Mouse (Mus musculus): ENCODE results near the gene Rheb. TPM values are rescaled to one million over a fixed set of nuclear protein-coding genes. Genes with fewer than 3 reads are reported as not detected.

The Rheb gene
- polyA plus RNA-seq, 1 experiment from 2014 or later, result 200 TPM

Other genes starting within 250 kb of the Rheb start
- 39.7 and 42.4 TPM in 2 replicates for gene Smarcd3, start 218.2 kb downstream of the Rheb start, polyA plus RNA-seq (2015; fragmentation: Nextera tagmentation; extraction: Ambion mirVana)
- gene Nub1, start 157.1 kb downstream of the Rheb start, polyA plus RNA-seq (2015; fragmentation: Nextera tagmentation; extraction: Ambion mirVana), result 31.5 and 34.4 TPM in 2 replicates
- 31.3 and 35.9 TPM in 2 replicates for gene Wdr86, start 111.9 kb downstream of the Rheb start, polyA plus RNA-seq (2015; fragmentation: Nextera tagmentation; extraction: Ambion mirVana)
- 2.6 and 2.8 TPM in 2 replicates for gene Crygn, start 84.6 kb downstream of the Rheb start, polyA plus RNA-seq (2015; fragmentation: Nextera tagmentation; extraction: Ambion mirVana)

All from embryonic facial prominence, embryonic 15.5 days (tissue).